Mouse (Mus musculus) ES-CJ7 (cell line): ENCODE measurements at regions not wholly inside any gene's neighbourhood (a gene's known extent, or its start where the extent isn't known, plus 50 kb on each side); places are given as distances from the start of the nearest gene placed in this dataset.

Source experiments
- DNase-seq: peaks from one replicate; pipeline ENCODE4 v3.0.0; 2011; ENCODE audit warnings: low read depth, low spot score

- DNase-seq = no peak
These were observed 158.4 kb downstream of the Ly86 start for GRCm38 (mm10) chr13:37503449-37503848.

- no peak for DNase-seq
These were observed 158.9 kb downstream of the Ly86 start for GRCm38 (mm10) chr13:37503898-37504297.

GRCm38 (mm10) chr13:37504373-37504772 is 159.4 kb downstream of the Ly86 start:
- DNase-seq = no peak

GRCm38 (mm10) chr13:37505617-37506016 is 160.6 kb downstream of the Ly86 start:
- no peak for DNase-seq

GRCm38 (mm10) chr13:37506046-37506445 is 161.0 kb downstream of the Ly86 start:
- no peak for DNase-seq

- DNase-seq = no peak
These were observed 161.7 kb downstream of the Ly86 start for GRCm38 (mm10) chr13:37506701-37507100.

- DNase-seq = no peak
These were observed 162.1 kb downstream of the Ly86 start for GRCm38 (mm10) chr13:37507146-37507545.

- peak; percentile 46 for DNase-seq
These were observed 163.7 kb downstream of the Ly86 start for GRCm38 (mm10) chr13:37508385-37509351.

- DNase-seq = no peak
These were observed 164.4 kb downstream of the Ly86 start for GRCm38 (mm10) chr13:37509352-37509851.

- no peak for DNase-seq
These were observed 165.5 kb downstream of the Ly86 start for GRCm38 (mm10) chr13:37510511-37510910.

GRCm38 (mm10) chr13:37511006-37511405 is 166.0 kb downstream of the Ly86 start:
- no peak for DNase-seq

GRCm38 (mm10) chr13:37511406-37511805 is 166.4 kb downstream of the Ly86 start:
- no peak for DNase-seq

GRCm38 (mm10) chr13:37512781-37513180 is 167.8 kb downstream of the Ly86 start:
- DNase-seq = no peak

GRCm38 (mm10) chr13:37513206-37513904 is 168.3 kb downstream of the Ly86 start:
- DNase-seq = no peak

- peak; percentile 49 for DNase-seq
These were observed 169.0 kb downstream of the Ly86 start for GRCm38 (mm10) chr13:37513905-37514607.

- no peak for DNase-seq
These were observed 169.8 kb downstream of the Ly86 start for GRCm38 (mm10) chr13:37514641-37515305.

- no peak for DNase-seq
These were observed 172.2 kb downstream of the Ly86 start for GRCm38 (mm10) chr13:37517055-37517807.

- peak; percentile 83 for DNase-seq
These were observed 174.9 kb downstream of the Ly86 start for GRCm38 (mm10) chr13:37519948-37520347.

- no peak for DNase-seq
These were observed 180.2 kb downstream of the Ly86 start for GRCm38 (mm10) chr13:37525097-37525726.

GRCm38 (mm10) chr13:37526102-37526501 is 181.1 kb downstream of the Ly86 start:
- no peak for DNase-seq
